ENCODE assay signal across 11 mouse cellular contexts in the genomic region with DNA sequence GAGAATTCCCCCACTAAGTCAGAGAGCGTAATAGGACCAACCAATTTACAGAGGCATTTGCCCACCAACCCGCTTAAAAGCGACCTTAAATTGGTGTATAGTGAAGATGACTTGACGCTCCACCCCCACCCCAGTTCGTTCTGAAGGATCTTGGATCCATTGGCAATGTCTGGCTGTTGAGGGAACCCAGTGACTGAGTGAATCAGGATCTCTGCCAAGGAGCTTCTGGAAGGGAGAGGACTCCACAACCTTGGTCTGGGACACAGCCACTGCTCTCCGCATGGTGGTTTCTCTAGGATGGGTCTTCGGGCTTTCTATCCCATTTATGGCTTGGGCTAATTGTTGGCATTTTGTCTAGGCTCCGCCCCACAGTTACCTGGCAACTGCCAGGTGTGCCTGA.
"Had no signal": no experiment of that assay in that cellular context is flagged by ENCODE, and none has a peak within 500 bp of the region (broad histone marks: within the 10 kb centered on the region; RNA-seq: fewer than 3 reads in every experiment).

No protein-coding gene starts in this region.

- ATAC-seq: liver, postnatal 0 days; midbrain, embryonic 16.5 days had no signal

- H3K27ac ChIP-seq: limb, embryonic 15.5 days; liver, embryonic 13.5 days; stomach, embryonic 15.5 days had no signal

- H3K4me2 ChIP-seq: limb, embryonic 15.5 days; liver, embryonic 13.5 days; stomach, embryonic 15.5 days had no signal

- DNase-seq: kidney, adult 9 months; kidney, postnatal 14 days; left cerebral cortex, postnatal 4 days; liver, embryonic 13.5 days; liver, postnatal 0 days; right cerebral cortex, postnatal 14 days; thymus, adult 2 months; thymus, postnatal 25 days had no signal

- H3K4me1 ChIP-seq: liver, embryonic 13.5 days; stomach, embryonic 15.5 days had no signal

- H3K9me3 ChIP-seq: limb, embryonic 15.5 days; liver, embryonic 13.5 days; stomach, embryonic 15.5 days had no signal

- H3K9ac ChIP-seq: limb, embryonic 15.5 days; liver, embryonic 13.5 days; liver, postnatal 0 days; stomach, embryonic 15.5 days had no signal

- H3K4me3 ChIP-seq: limb, embryonic 15.5 days; liver, embryonic 13.5 days; stomach, embryonic 15.5 days had no signal

- H3K27me3 ChIP-seq: limb, embryonic 15.5 days; liver, embryonic 13.5 days had no signal

- H3K36me3 ChIP-seq: limb, embryonic 15.5 days; liver, embryonic 13.5 days; stomach, embryonic 15.5 days had no signal
